Mouse (Mus musculus) embryo, embryonic 10.5 days (tissue): Measurements from ENCODE around the gene Creb1.

ENCODE experiments used
- DNase-seq: peaks from one replicate; pipeline ENCODE4 v3.0.0-alpha.2; 2015; ENCODE audit warnings: low spot score

Creb1 gene

GRCm38 (mm10) chr1:64532589-64533470 lies at the start of gene Creb1:
Gene Creb1, plus strand, starts transcription at chr1:64532645.
- peak; percentile 96 for DNase-seq

GRCm38 (mm10) chr1:64488521-64489029 lies 43.9 kb upstream of the Creb1 start:
- DNase-seq = no peak

- DNase-seq = no peak
Observed at GRCm38 (mm10) chr1:64496803-64497202, 35.6 kb upstream of the Creb1 start.

GRCm38 (mm10) chr1:64501382-64502140 lies 30.9 kb upstream of the Creb1 start:
- no peak for DNase-seq

DNA sequence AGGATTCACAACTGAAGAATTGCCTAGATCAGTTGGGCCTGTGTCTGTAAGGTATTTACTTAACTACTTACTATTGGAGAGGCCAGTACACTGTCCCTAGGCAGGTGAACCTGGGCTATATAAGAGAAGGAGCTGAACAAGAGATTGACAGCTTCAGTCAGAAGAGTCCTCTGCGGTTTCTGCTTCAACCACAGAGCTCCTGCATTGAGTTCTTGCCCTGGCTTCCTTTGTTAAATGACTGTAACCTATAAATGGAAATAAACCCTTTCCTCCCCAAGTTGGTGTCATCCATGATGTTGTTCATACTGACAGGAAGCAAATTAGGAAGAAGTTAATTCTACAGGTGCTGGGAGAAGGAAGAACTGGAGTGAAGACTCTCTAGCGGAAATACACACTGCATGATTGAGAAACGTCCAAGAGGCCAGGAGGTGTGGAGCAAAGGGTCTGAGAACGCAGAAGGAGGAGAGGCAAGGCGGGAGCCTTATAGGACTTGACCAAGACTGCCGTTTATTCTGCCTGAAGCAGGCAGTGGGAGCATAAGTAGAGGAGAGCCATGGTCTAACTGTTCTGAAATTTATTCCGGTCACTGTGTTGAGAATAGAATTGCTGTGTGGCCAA lies 23.9 kb upstream of the Creb1 start:
- no peak for DNase-seq

DNA sequence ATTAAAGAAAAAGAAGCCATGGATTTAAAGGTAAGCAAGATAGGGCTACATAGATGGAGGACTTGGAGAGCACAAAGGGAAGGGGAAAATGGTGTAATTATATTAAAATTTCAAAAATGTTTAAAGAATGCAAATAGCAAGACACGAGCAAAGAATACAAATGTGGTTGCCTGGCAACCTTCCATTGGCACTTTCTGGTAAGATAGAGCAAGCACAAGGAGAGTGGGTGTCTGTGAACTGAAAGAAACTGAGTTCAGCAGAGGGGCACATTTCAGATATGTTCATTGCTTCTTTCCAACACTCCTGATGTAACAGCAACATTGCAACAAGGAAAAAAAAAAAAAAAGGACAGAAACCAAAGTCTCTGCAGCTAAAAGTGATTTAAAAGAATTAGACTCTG lies 22.8 kb upstream of the Creb1 start:
- no peak for DNase-seq

DNA sequence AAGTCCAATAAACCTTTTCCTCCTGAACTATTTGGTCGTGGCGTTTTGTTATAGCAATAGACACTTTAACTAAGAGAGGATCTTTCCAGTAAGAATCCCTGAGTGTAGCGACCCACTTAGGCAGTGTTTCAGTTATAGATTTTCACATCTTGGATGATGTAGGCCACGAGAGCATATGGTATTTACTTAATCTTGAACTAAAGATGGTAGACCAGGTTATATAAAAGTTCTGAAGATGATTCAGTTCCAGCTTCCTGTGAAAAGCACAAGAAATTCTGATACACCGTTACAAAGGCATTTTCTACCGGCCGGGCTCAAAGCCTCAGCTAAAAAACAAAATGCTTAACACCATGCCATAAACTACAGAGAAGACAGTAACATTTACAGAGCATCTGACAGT lies 18.3 kb upstream of the Creb1 start:
- DNase-seq = no peak

- no peak for DNase-seq
Observed at GRCm38 (mm10) chr1:64516593-64516992, 15.9 kb upstream of the Creb1 start.

DNA sequence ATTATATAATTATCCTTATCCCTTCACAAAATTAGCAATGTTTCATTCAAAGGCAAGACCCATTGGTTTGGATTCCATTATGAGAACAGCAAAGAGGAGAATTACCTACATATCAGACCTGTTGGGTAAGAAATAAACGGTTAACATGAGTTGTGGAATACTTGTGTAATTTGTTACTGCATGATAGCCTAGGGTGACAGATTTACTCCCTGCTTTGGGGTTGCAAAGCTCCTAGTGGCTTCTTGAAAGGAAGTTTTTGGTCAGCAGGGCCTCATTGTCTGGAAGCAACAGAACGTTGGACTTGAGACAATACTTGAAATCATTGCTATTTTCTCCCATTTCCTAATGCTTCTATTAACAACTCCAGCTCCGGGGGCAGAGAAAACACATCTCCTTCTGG lies 14.0 kb upstream of the Creb1 start:
- no peak for DNase-seq

- no peak for DNase-seq
Observed at GRCm38 (mm10) chr1:64519345-64519744, 13.1 kb upstream of the Creb1 start.

DNA sequence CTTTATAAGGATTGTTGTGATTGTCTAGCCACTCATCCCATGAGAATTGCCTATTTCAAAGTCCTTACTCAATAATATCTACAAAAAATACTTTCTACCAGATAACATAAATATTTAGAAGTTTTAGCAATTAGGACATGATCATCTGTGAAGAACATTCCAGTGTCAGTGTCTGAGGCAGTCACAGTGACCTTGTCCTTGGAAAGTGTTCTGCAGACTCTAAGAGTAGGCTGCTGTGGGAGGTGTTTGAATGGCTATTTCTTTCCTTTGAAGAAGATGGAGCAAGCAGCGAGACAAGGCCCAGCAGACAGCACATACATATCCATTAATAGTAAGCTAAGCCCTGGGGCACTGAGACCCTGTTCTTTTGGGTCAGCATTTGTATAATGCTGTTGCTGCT lies 12.5 kb upstream of the Creb1 start:
- DNase-seq = no peak

GRCm38 (mm10) chr1:64521734-64522133 lies 10.7 kb upstream of the Creb1 start:
- DNase-seq = no peak

DNA sequence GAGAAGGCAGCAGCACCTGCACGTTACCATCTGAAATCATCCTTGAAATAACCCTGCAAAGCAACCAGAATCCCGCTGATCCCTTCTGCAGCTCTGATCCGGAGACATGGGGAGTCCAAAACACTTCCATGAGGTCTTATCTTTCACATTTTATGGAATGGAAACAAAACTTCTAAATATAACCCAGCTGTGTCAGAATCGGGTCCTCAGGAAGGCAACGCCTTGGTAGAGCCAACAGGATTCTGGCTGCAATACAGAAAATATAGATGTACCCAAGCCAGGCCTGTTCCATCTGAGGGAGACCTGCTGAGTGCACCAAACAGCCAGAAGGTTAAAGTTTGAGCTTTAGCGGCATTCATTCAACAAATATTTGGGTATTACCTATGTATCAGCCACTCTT lies 9.8 kb upstream of the Creb1 start:
- no peak for DNase-seq

GRCm38 (mm10) chr1:64523117-64523516 lies 9.3 kb upstream of the Creb1 start:
- no peak for DNase-seq

- DNase-seq = no peak
Observed at GRCm38 (mm10) chr1:64524661-64525060, 7.8 kb upstream of the Creb1 start.

DNA sequence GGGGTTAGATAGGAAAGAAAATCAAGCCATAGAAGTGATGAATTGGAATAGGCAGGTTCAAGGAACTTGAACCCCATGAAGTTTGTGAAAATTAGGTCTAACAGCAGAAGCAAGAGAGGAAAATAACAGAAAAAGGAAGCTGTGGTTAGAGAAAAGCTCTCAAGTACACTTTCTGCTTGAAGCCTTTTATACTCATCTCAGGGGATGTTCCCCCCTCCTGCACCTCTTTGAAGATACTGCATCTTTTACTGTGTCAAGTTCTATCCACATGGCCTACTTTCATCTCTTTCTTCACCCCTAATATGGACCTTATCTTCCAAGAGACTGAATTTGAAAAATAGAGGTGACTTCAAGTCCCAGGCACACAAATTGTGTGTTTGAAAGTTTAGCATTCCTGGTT lies 4.8 kb upstream of the Creb1 start:
- DNase-seq = no peak

DNA sequence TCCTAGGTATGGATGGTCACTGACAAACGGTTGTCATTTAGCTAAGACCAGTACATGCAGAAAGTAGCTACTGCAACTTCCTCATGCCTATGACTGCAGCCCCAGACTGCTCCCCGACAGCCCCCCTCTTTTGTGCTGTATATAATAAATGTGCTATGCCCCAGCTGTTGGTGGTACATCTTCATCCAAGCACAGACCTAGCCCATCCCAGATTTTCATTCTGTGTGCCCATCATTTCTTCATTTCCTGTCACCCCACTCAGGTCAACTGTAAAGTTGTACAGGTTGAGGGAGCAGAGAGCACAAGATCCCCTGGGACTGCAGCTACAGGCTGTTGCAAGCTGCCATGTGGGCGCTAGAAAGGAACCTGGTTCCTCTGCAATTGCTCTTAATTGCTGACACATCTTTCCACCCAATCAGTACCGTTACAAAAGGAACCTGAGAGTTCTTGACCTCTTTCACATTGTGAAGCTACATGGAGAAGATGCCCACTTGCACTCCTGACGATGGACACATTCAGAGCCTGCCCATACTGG lies 2.6 kb upstream of the Creb1 start:
- no peak for DNase-seq

- DNase-seq = no peak
Observed at GRCm38 (mm10) chr1:64531548-64531947, 897 bp upstream of the Creb1 start.

GRCm38 (mm10) chr1:64532067-64532523 lies 350 bp upstream of the Creb1 start:
- DNase-seq = no peak

DNA sequence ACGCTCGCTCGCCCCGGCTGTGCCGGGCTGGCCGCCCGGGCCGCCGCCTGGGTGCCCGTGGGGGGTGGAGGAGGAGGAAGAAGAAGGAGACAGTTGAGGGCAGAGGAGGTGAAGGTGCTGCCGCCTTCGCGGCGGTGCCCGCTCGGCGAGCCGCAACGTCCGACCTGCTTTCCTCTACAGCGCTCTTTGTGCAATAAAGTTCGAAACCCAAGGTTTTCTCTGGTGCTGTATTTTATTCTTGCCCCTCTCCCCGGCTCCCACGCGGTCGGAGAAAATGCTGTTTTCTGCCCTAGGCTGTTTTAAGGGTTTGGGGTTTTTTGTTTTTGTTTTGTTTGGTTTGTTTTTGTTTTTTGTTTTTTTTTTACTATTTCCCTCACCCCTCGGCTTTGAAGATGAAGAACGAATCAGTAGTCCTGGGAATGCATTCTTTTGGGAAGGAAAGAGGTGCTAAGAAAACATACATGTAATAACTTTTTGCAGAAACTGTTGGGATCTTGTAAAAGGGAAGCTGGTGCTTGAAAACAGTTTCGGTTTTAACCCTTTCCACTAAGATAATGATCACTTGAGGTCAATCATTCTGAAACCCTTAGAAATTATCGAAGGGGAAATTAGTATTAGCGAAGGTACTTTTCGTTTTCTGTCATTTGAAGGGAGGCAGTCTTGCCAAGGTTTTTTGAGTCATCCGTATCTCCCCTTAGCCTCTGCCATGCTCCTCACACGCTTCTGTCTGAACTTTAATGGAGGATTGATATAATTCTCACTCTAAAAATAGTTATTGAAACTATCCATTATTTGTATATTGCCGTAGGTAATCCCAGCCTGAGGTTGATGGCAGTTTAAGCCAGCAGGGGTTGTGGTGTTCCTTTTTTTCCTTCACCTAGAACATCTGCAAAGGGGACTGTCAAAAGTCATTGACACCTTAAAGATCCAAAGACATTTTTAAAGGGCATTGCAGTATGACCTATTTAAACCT lies 1.3 kb downstream of the Creb1 start:
- peak; percentile 47 for DNase-seq

GRCm38 (mm10) chr1:64538837-64539367 lies 6.5 kb downstream of the Creb1 start:
- DNase-seq = no peak
